Mouse (Mus musculus) intestine, postnatal 0 days (tissue): Measurements from ENCODE around the gene Pla2g2d. TPM values are rescaled to one million over a fixed set of nuclear protein-coding genes. Genes with fewer than 3 reads are reported as not detected.

Experiments used
- ATAC-seq: fragments of 200-750 bp; cut with Nextera tagmentation; 2 replicates; pipeline ENCODE4 v1.8.0; 2017; ENCODE audit warnings: mild to moderate bottlenecking, moderate TSS enrichment, moderate library complexity
- H3K27ac ChIP-seq: fragments of 300-500 bp; sonication (generic); 2 replicates; pipeline ENCODE4 v1.5.1; 2014; ENCODE audit warnings: mild to moderate bottlenecking, low read depth, low read length, moderate library complexity
- H3K27me3 ChIP-seq: fragments of 300-500 bp; sonication (generic); replicated peaks from 2 replicates; pipeline ENCODE4 v1.6.1; 2014; ENCODE audit warnings: low read length, mixed read lengths; ENCODE audit not compliant: control insufficient read depth, insufficient read depth
- H3K36me3 ChIP-seq: fragments of 300-500 bp; sonication (generic); 2 replicates; pipeline ENCODE4 v1.6.1; 2014; ENCODE audit warnings: mild to moderate bottlenecking, moderate library complexity; ENCODE audit not compliant: control insufficient read depth, insufficient read depth
- H3K4me1 ChIP-seq: fragments of 300-500 bp; sonication (generic); replicated peaks from 2 replicates; pipeline ENCODE4 v1.6.1; 2014; ENCODE audit warnings: antibody characterized with exemption, low read length, mixed read lengths; ENCODE audit not compliant: control insufficient read depth, insufficient read depth
- H3K4me2 ChIP-seq: fragments of 300-500 bp; sonication (generic); replicated peaks from 2 replicates; pipeline ENCODE4 v1.6.1; 2014; ENCODE audit warnings: low read depth, mild to moderate bottlenecking, moderate library complexity
- H3K4me3 ChIP-seq: fragments of 300-500 bp; sonication (generic); 2 replicates; pipeline ENCODE4 v1.5.1; 2014; ENCODE audit warnings: low read depth, low read length
- H3K9ac ChIP-seq: fragments of 300-500 bp; sonication (generic); 2 replicates; pipeline ENCODE4 v1.6.1; 2014; ENCODE audit warnings: mild to moderate bottlenecking, low read depth, low read length
- H3K9me3 ChIP-seq: fragments of 300-500 bp; sonication (generic); 2 replicates; pipeline ENCODE4 v1.6.1; 2016; ENCODE audit warnings: mixed run types; ENCODE audit not compliant: control insufficient read depth
- CTCF ChIP-seq: sonication (generic); IDR thresholded peaks from 2 replicates; pipeline ENCODE4 v1.5.1; 2016; ENCODE audit warnings: low read depth, mild to moderate bottlenecking, control low read depth, antibody characterized with exemption, moderate library complexity
- WGBS: fragments of 180-500 bp; shearing (Covaris S2); extraction: QIAGEN DNeasy Blood & Tissue Kit; methylation state at CpG from one replicate; pipeline ENCODE4 v1.1.7; 2014; 5-methylcytosine and 5-hydroxymethylcytosine counted together
- polyA plus RNA-seq: library from polyadenylated mRNA; unstranded; fragments of >200 nt; fragmentation: Nextera tagmentation; extraction: Ambion mirVana; gene quantifications from 2 replicates; pipeline ENCODE4 v1.2.1, GENCODE M21; 2015

Gene Pla2g2d
- polyA plus RNA-seq, 1 experiment from 2014 or later, result 1.5 TPM

DNA sequence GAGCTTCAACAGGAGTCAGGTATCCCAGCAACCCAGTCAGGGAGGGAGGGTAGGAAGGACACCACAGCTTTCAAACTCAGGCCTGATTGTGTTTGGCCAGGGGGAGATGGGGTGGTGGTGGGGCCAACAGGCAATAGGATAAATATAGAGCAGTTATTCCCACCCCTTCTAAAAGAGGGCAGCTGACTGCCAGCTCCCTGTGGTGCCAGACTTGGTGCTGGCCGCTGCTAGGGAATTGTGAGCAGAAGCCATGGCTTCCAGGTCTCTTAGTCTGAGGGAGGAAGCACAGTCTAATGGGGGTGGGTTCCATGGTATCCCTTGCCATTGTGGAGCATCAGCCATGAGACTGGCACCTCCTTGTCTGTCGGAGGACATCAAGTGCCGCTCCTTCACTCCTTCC is 21.9 kb upstream of the Pla2g2d start:
- no peaks in the 10 kb centered on the region for H3K36me3 ChIP-seq
- 0 out of 2 replicates have a peak, but pooled peaks cover 3% of the 10 kb centered on the region for H3K4me1 ChIP-seq
- WGBS, result 78% methylated on average over 3 of the region's 3 CpGs
- H3K9me3 ChIP-seq, result no peaks in the 10 kb centered on the region
- no peak overlapping the region for H3K27ac ChIP-seq
- no peaks in the 10 kb centered on the region for H3K27me3 ChIP-seq
- H3K4me2 ChIP-seq, result no peak overlapping the region
- no peak overlapping the region for H3K4me3 ChIP-seq
- no peak overlapping the region for H3K9ac ChIP-seq
- TF ChIP-seq CTCF, result no peak
- no peak for ATAC-seq

DNA sequence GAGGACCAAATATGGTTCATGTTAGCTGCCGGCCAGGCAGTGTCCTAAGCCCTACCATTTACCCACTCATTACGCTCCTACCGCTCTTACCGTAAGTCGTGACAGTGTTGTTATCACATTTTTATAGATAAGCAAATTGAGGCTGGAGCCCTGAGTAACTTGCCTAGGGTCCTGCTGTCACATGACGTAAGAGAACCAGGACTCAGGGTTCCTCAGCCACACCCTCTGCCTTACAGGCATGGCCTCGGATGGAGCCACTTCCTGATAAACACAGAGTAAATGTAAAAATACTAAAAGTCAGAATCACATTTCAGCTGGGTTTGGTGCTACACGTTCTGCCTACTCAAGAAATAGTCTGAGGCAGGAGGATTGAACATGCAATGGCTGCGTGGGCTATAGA is 21.1 kb upstream of the Pla2g2d start:
- TF ChIP-seq CTCF, result no peak
- no peak overlapping the region for H3K4me3 ChIP-seq
- no peak overlapping the region for H3K9ac ChIP-seq
- H3K27ac ChIP-seq, result no peak overlapping the region
- no peaks in the 10 kb centered on the region for H3K27me3 ChIP-seq
- H3K9me3 ChIP-seq, result no peaks in the 10 kb centered on the region
- ATAC-seq, result no peak
- no peaks in the 10 kb centered on the region for H3K36me3 ChIP-seq
- H3K4me1 ChIP-seq, result 0 out of 2 replicates have a peak, but pooled peaks cover 3% of the 10 kb centered on the region
- WGBS, result 50% methylated on average over 9 of the region's 9 CpGs
- H3K4me2 ChIP-seq, result no peak overlapping the region

DNA sequence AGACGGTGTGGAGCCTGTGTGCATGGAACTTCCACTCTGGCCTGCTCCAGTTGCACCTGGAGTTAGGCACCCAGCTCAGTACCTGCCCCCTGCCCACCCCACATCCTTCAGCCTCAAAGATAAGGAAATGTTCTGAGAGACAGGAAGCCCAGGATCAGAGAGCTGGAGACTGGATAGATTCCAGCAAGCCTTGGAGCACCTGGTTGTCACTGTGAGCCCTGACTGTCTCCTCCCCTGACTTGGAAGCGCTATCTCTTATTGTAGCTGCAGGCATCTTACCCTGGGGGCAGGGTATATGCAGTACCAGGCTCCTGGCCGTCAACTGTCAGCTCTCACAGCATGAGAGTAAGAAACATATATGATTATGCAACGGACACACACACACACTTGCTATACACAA is 20.1 kb upstream of the Pla2g2d start:
- WGBS, result 68% methylated on average over 4 of the region's 4 CpGs
- Histone ChIP-seq H3K9me3 (no peaks in the 10 kb centered on the region), H3K36me3 (no peaks in the 10 kb centered on the region), H3K9ac (no peak overlapping the region), H3K4me1 (0 out of 2 replicates have a peak, but pooled peaks cover 3% of the 10 kb centered on the region), H3K4me2 (no peak overlapping the region), H3K27me3 (no peaks in the 10 kb centered on the region), H3K4me3 (no peak overlapping the region), H3K27ac (no peak overlapping the region)
- no peak for TF ChIP-seq CTCF
- ATAC-seq, result no peak

DNA sequence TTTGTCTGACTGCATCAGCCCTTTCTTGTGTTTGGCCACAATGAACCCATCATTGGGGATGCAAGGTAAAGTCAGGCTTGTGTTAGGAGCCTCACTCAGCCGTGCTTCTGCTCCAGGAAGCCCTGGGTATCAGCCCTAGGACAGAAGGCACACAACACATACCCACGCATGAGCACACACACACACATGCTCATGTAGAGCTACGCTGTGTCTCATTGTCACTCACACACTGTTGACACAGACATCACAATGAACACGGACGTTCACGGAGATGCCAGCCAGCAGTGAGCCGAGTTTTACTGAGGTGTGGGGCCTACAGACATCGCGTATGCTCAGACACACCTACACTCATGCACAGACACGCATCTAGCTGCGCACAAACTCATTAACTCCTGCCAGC is 19.6 kb upstream of the Pla2g2d start:
- Histone ChIP-seq H3K36me3 (no peaks in the 10 kb centered on the region), H3K4me1 (0 out of 2 replicates have a peak, but pooled peaks cover 3% of the 10 kb centered on the region), H3K9me3 (no peaks in the 10 kb centered on the region), H3K4me3 (no peak overlapping the region), H3K27ac (no peak overlapping the region), H3K27me3 (no peaks in the 10 kb centered on the region), H3K4me2 (no peak overlapping the region), H3K9ac (no peak overlapping the region)
- no peak for TF ChIP-seq CTCF
- ATAC-seq, result no peak
- WGBS, result 72% methylated on average over 11 of the region's 11 CpGs

DNA sequence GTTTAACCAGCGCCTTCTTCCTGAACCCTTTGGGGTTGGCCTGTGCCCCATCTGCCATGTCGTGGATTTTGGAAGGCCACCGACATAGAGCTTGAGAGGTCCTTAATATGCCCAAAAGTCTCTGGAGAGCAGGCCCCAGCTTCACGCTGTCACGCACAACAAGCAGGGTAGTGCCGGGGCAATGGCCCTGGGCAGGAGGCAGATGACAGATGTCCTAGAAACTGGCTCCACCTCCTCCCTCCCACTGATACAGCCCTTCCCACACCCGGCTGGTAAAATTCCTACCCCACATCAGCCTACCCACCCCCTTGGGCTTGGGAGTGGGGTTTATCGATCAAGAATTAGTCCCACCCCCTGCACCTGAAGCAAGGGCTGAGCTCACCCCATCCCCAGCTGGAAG is 18.1 kb upstream of the Pla2g2d start, which contains the start of gene Pla2g2f:
TSS of gene Pla2g2f (minus strand) at position 211 of the 400 bp plus-strand sequence.
- H3K4me2 ChIP-seq, result no peak within 1 kb of the TSS
- no peaks in the 10 kb centered on the region for H3K9me3 ChIP-seq
- H3K4me1 ChIP-seq, result 0 out of 2 replicates have a peak, but pooled peaks cover 3% of the 10 kb centered on the region
- no peak for ATAC-seq
- H3K4me3 ChIP-seq, result no peak within 1 kb of the TSS
- no peaks in the 10 kb centered on the region for H3K27me3 ChIP-seq
- no peaks in the 10 kb centered on the region for H3K36me3 ChIP-seq
- WGBS, result 78% methylated on average over 8 of the region's 8 CpGs
- TF ChIP-seq CTCF, result no peak
- no peak within 1 kb of the TSS for H3K27ac ChIP-seq
- no peak within 1 kb of the TSS for H3K9ac ChIP-seq

DNA sequence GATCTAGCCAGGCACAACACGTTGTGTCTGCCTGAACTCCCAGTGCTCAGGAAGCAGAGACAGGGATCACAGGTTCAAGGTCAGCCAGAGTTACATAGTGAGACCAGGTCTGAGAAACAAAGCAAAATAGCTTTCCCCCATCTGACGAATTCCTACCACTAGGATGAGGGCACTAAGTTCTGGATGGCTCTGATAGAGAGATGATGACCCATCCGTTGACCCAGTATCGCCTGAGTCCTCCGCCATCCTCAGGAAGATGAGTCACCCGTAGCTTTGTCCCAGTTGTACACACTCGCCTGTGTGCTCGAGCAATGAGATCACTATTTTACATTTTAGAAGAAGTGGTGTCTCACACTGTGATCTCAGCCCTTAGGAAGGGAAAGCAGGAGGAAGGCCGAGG is 13.3 kb upstream of the Pla2g2d start:
- H3K27ac ChIP-seq, result no peak overlapping the region
- no peak for ATAC-seq
- no peaks in the 10 kb centered on the region for H3K9me3 ChIP-seq
- no peaks in the 10 kb centered on the region for H3K36me3 ChIP-seq
- H3K27me3 ChIP-seq, result no peaks in the 10 kb centered on the region
- no peak overlapping the region for H3K4me2 ChIP-seq
- H3K4me3 ChIP-seq, result no peak overlapping the region
- H3K4me1 ChIP-seq, result no peaks in the 10 kb centered on the region
- H3K9ac ChIP-seq, result no peak overlapping the region
- no peak for TF ChIP-seq CTCF
- WGBS, result 74% methylated on average over 9 of the region's 9 CpGs

DNA sequence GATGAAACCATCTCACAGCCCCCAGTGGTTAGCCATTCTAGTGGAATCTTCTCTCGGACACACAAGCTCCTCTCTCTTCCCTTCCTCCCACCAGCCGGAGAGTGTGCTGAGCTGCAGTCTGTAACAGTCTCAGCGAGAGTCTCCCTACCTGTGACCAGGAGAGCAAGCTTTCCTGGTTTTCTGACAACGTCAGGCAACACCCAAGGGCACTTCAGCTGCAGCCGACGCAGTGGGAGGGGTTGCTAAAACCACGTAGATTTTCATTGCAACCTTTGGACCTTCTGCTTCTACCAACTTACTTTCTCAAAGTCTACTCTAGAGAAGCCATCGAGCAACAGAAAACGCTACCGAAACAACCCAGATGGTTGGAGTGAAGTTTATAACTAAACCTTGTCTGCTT is 3.6 kb upstream of the Pla2g2d start:
- no peaks in the 10 kb centered on the region for H3K36me3 ChIP-seq
- no peaks in the 10 kb centered on the region for H3K9me3 ChIP-seq
- peak overlapping the region; percentile 30 for H3K4me2 ChIP-seq
- H3K4me1 ChIP-seq, result 0 out of 2 replicates have a peak, but pooled peaks cover 3% of the 10 kb centered on the region
- WGBS, result 40% methylated on average over 10 of the region's 10 CpGs
- no peak for TF ChIP-seq CTCF
- H3K27me3 ChIP-seq, result no peaks in the 10 kb centered on the region
- peak overlapping the region; percentile 46; the same call in 1 of the 2 replicates for H3K27ac ChIP-seq
- peak; percentile 87 for ATAC-seq
- H3K4me3 ChIP-seq, result no peak overlapping the region
- H3K9ac ChIP-seq, result no peak overlapping the region
